Mouse (Mus musculus): ENCODE data around the gene Cdkn1a. TPM values are rescaled to one million over a fixed set of nuclear protein-coding genes. Genes with fewer than 3 reads are reported as not detected.

Gene Cdkn1a
- total RNA-seq, 2 experiments from 2014 or later: 138 to 142 TPM

DNA sequence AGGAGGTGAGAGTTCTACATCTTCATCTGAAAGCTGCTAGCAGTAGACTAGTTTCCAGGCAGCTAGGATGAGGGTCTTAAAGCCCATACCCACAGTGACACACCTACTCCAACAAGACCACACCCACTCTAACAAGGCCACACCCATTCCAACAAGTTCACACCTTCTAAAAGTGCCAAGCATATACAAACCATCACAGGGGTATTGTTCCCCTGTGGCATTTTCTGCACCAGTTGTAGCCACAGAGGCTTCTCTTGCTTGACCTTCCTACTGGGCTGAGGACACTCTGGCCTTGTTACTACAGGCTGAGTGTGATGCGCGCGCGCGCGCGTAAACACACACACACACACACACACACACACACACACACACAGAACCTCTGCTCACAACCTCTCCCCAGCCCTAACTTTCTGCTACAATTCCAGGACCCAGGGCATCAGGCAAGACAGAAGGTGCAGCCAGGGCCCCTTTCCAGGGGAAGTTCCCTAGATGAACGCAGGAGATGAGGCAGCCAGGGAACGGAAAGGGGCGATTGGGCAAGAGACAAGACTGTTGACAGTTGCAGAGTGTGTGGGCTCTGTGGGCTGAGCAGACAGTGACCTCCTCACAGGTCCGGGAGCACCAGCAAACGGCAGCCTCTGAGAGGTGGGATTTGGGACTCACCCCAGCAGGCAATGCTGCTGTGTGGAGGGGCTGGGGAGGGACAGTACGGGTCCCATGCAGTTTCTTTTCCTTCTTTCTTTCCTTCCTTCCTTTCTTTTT lies 23.0 kb downstream of the Cdkn1a start, which contains the start of gene Rab44:
TSS of gene Rab44 (plus strand) at position 555 of the 762 bp plus-strand sequence.
- no peak for DNase-seq (ENCODE audit: low spot score in 2 of 2)

DNA sequence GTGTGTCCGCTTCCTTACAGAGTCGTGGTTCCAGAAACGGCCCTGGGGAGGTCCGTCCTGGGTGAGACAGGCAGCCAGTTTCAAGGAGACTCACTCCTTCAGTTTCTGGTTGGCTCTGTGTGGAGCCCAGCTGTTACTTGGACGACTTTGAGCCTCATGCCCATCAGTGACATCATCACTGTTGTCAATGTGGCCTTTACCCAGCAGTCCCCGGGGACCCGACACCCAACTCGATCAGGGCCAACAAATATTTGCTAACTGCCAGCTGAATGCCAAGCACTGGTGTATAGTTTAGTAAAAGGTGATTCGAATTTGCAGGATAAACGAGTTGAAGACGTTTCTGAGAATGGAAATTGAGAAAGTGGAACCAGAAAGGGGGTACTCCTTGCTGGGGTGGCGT lies 25.2 kb downstream of the Cdkn1a start:
- no peak for DNase-seq (ENCODE audit: low spot score in 2 of 2)

DNA sequence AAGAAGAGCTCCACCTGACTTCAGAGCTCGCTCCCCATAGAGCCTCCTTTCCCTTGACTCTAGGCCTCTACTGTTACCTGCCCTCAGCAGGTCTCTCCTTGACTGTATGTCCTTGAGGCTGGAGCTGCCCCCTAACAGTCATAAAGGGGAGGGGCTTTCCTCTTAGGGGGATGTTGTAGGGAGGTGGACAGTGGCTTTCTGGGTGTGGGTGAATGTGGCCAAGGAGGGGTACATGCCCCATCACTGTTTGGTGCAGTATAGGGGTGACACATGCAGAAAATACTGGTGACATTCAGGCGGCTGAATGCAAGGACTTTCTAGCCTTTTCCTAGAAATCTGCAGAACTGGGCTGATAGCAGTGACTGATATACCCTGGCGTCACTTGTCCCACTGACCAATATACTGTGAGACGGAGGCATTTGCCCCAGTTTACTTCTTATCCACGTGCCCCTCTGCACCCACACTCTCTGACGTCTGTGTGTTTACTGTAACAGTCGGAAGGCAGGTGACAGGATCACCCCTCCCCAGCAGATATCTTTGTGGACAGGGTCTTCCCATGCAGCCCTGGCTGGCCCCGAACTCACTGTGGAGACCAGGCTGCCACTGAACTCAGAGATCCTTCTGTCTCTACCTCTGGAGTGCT lies 26.4 kb downstream of the Cdkn1a start:
- no peak for DNase-seq (ENCODE audit: low spot score in 2 of 2)

DNA sequence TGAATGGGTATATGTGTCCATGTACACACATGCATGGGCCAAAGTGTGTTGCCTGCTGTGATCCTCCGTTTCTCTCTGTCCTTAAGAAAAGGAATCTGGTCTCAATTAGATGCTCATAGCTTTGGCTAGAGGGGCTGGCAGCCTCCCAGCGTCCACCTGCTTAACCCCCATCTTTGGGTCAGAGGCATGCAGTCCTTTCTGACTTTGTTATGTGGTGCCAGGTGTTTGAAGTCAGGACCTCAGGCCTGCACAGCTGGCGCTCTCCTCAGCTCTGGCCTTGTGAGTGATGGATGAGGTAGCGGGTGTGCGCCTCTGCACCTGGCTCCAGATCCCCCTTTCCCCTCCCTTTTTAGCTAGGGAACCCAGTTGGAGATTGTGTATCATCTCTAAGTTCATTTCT lies 27.3 kb downstream of the Cdkn1a start:
- DNase-seq (ENCODE audit: low spot score in 2 of 2): no peak

DNA sequence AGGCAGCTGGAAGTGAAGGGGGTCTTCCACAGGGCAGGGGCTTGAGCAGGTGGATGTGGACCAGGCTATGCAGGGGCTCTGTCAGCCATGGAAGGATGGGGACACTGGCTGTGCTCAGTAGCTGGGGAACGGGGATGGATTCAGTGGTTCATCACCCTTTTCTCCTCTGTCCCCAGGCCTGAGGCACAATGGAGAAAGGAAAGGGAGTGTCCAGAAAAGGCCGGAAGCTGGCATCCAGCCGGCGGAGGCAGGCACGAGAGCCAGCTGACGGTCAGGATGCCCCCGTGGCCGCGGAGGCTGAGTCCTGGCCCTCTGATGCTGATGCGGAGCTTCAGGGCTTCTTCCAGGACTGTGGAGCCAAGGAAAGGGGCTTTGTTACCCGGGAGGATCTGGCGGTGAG lies 29.9 kb downstream of the Cdkn1a start:
- no peak for DNase-seq (ENCODE audit: low spot score in 2 of 2)

DNA sequence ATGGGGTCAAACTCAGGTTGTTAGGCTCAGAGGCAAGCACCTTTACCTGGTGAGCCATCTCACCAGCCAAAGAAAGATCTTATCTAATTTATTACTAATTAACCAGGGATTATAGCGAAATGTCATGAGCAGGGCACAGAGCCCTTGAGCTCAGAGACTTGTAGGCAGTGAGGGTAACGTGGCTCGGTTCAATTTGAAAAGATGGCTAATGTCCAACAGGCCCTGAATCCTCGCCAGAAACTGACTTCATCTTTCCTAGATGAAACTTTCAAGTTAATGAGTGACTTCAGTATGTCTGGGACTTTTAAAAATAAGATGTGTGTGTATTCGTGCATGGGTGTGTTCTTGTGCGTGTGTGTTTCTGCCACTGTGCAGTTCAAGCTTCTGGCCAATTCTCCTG lies 32.0 kb downstream of the Cdkn1a start:
- DNase-seq (ENCODE audit: low spot score in 2 of 2): no peak

DNA sequence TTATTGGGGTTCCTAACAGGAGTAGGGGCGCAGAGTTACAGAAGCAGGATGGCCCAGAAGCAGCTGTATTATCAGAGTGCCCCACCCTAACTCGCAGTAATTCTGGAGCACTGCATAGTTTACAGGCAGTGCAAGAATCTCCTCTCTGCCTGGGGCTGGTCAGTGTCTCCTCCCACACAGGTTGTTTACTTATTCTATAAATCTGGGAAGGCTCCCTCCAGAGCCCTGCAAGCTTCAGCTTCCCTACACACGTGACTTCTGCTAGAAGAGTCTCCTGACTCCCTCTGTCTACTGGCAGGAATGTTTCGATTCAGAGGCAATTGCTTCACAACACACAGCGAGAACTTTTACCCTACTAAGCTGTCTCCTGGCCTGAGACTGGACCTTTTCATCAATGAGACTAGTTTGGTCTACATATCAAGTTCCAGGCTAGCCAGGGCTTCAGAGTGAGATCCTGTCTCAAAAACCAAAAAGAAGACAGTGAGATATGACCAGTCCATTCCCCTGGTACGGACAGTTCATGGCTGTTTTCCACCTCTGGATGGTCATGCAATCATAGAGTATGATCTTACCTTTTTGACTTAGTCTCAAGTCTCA lies 32.9 kb downstream of the Cdkn1a start:
- no peak for DNase-seq (ENCODE audit: low spot score in 2 of 2)

DNA sequence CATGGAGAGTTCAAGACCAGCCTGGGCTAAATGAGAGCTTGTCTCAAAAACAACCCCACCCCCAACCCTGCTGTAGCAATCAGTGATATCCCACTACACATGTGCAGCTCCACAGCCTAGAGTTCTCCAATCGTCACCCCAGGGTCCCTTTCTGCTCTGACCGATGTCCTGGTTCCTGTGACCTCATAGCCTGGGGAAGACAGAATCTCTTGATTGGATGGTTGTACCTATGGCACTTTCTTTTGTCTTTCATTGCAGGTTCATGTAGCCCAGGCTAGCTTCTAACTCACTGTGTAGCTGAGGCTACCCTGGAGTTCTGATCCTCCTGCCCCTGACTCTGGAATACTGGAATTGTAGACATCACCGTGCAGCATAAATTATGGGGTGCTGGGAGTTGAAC lies 35.8 kb downstream of the Cdkn1a start:
- DNase-seq (ENCODE audit: low spot score in 2 of 2): no peak

DNA sequence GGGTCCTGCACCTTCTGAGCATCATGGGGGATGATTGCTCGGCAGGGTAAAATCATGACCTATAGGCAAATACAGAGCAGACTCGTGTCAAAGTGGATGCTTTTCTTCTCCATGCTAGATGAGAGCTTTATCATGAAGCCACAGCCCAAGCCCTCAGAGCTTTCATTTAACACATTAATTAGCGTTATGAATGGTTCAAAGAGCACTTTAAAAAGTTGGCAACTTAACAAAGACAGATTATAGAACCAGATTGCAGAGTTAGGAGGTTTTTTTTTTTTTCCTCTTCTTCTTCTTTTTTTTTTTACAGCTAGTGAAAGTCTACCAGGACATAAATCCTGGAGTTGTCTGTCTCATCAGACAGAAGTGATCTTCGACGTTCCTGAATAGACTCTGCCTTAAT lies 38.6 kb downstream of the Cdkn1a start:
- no peak for DNase-seq (ENCODE audit: low spot score in 2 of 2)

DNA sequence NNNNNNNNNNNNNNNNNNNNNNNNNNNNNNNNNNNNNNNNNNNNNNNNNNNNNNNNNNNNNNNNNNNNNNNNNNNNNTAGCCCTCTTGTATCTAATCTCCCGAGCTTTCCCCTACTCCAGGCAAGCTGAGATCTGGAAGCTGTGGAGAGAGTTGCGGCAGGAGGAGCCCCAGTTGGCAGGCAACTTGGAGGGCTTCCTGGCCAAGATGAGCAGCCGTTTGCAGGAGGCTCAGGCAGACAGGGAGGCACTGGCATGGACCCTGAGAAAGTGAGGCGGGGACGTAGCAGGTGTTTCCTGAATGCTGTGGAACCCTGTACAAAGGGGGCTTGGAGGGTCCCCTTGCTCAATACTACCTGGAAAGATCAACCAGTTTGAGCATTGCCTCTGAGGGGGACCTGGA lies 44.3 kb downstream of the Cdkn1a start:
- no peak for DNase-seq (ENCODE audit: low spot score in 2 of 2)

DNA sequence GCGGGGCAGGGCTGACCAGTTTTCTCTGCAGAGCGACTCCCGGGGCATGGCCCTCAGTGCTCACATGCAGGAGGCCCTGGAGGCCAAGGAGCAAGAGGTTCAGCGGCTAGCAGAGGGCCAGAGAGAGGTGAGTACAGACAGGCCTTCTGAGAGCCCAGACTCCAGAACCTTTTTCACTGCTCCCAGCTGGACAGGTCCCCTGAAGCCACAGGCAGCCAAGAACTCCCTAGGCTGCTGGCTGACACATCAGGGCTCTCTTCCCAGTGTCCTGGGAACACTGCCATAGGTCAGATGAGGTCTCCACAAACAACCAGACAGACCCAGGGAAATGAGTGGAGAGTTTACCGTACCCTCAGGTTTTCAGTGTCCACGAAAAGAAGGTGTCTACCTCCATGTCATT lies 45.5 kb downstream of the Cdkn1a start:
- peak in 1 of 2 experiments; percentile 68 for DNase-seq (ENCODE audit: low spot score in 2 of 2)

DNA sequence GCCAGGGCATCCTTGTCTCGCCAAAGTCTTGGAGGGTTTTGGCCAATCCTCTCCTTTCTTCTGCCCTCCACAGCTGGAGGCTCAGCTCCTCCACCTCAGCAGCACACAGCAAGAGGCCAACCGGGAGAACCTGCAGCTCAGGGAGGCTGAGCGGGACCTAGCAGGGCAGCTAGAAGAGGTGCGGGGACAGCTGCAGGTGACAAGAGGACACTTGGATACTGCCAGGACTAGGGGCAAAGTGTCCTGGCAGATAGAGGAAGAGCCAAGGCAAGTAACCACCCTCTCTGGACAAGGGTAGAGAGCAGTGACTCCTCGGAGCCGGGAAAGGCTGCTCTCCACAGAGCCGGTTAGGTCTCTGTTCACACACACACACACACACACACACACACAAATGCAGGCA lies 47.1 kb downstream of the Cdkn1a start:
- no peak for DNase-seq (ENCODE audit: low spot score in 2 of 2)

DNA sequence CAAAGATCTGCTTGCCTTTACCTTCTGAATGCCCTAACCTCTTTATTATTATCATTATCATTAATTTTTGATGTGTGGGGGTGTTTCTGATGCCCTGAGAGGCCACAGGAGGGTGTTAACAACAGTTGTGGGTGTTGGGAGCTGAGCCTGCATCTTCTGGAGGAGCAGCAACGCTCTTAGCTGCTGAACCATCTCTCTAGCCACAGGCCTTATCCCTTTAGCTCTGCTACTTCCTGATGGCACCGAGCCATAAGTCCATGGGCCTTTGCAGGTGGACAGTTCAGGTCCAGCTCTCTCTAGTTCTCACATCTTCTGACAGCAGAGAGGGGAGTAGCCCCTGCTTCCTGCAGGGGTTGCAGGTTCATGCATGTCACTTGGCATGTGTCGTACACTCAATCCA lies 50.8 kb downstream of the Cdkn1a start:
- DNase-seq (ENCODE audit: low spot score in 2 of 2): no peak

DNA sequence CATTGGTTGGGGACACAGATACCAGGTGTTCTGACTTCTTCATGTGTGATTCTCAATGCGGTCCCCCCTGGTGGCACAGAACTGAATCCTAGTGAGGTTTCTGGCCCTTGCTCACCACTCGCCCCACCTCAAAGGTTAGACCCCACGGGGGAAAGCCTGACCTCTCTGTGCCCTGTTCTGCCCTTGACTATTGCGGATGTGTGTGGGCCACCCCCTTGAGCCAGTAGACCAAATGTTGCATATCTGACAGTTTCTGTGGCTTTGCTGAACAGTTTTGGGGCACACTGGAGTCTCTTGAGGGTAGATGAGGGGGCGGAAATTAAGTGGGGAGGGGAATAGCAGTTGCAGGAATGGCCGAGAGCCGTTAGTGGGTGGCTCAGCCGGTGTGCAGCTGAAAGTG lies 52.5 kb downstream of the Cdkn1a start:
- no peak for DNase-seq (ENCODE audit: low spot score in 2 of 2)

DNA sequence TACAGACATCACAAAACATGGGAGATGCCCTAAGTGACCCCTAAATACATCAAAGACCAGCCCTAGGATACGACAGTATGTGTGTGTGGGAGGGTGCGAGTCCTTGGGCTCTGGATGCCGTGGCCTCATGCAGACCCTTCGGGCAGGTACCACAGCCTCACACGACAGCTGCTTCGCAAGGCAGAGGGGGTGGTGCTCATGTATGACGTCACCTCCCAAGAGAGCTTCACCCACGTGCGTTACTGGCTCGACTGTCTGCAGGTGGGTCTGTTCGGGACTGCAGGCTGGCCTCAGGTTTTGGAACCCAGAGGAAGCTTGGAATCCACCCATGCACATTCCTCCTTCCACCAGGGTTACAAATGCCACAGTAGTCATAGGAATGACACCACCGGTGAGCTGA lies 54.3 kb downstream of the Cdkn1a start:
- no peak for DNase-seq (ENCODE audit: low spot score in 2 of 2)

DNA sequence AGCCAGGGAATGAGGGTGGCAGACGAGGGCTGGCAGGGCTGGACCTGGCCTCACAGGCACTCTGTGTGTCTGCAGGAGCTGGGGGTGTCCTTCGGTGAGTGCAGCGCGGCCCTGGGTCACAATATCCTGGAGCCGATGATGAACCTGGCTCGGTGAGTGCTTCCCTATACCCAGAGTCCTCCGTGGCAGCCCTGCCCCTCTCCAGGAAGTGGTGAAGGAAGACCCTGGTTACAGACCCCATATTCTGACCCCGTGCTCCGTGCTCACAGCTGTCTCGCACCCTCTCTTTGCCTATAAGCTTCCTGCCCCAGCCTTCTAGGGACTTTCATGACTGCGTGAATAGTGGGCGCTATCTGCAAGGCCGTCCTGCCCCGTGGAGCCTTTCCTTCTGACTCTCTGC lies 56.5 kb downstream of the Cdkn1a start:
- DNase-seq (ENCODE audit: low spot score in 2 of 2): no peak

DNA sequence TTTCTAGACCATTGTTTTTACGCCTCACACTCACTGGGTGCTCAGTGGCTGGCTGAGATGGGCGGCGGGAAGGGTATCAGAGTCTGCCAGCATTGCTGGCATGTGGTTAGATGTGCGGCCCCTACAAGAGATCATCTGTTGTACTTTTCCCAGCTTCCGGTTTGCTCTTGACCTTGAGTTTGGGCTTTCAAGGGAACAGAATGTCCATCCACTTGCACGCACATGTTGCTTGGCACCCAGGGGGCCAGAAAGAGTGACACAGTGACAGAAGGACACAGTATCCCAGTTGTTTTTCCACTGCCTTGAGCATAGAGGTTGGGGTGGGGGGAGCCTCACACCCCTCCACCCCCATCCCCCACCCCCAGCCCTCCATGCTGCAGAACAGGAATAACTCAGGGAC lies 57.0 kb downstream of the Cdkn1a start:
- DNase-seq (ENCODE audit: low spot score in 2 of 2): no peak

DNA sequence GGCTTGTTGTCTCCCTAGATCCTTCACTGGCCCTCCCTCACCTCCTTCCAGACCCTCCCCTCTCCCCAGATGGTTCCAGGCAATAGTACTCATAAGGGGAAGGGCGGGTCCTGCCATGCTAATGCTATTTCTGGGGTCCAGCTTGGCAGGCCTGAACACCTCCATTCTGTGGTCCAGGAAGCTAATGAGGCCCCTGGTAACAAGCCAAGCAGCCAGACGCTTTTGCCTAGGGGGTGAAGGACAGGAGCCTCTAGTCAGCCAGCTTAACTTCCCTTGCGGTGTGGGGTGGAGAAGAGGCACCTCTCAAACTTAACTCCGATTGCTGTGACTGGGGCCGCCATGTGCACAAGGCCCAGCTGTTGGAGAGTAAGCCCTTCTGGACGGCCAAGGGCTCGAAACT lies 59.0 kb downstream of the Cdkn1a start:
- no peak for DNase-seq (ENCODE audit: low spot score in 2 of 2)
